Mouse (Mus musculus) E14TG2a.4 (cell line): ENCODE results near the gene Rnf43.

Experiments
- H3K27me3 ChIP-seq: 2 replicates; pipeline ENCODE4 v1.6.1; 2014; ENCODE audit warnings: low read length, control low read depth; ENCODE audit not compliant: insufficient read depth
- H3K36me3 ChIP-seq: 2 replicates; pipeline ENCODE4 v1.6.1; 2014; ENCODE audit warnings: low read length, control low read depth; ENCODE audit not compliant: insufficient read depth
- H3K4me1 ChIP-seq: replicated peaks from 2 replicates; pipeline ENCODE4 v1.6.1; 2014; ENCODE audit warnings: low read depth, low read length, control low read depth
- H3K4me3 ChIP-seq: replicated peaks from 2 replicates; pipeline ENCODE4 v1.5.1; 2014; ENCODE audit warnings: mild to moderate bottlenecking, low read length
- H3K9me3 ChIP-seq: 2 replicates; pipeline ENCODE4 v1.6.1; 2014; ENCODE audit warnings: low read length, control low read depth
- CTCF ChIP-seq: conservative IDR thresholded peaks from 2 replicates; pipeline ENCODE4 v1.5.1; 2014; ENCODE audit warnings: low read length
- NANOG ChIP-seq: IDR thresholded peaks from 2 replicates; pipeline ENCODE4 v1.6.1; 2014; ENCODE audit warnings: borderline replicate concordance, low read length, mixed read lengths
- POU5F1 ChIP-seq: IDR thresholded peaks from 2 replicates; pipeline ENCODE4 v1.6.1; 2014; ENCODE audit warnings: low read length, borderline replicate concordance

Gene Rnf43

GRCm38 (mm10) chr11:87662407-87662806 lies at the start of gene Rnf43:
Rnf43 (plus strand) TSS chr11:87662722.
- Histone ChIP-seq H3K27me3 (peaks cover 15% of the 10 kb centered on the region), H3K4me3 (peak within 1 kb of the TSS; percentile 46), H3K9me3 (no peaks in the 10 kb centered on the region), H3K4me1 (peaks cover 10% of the 10 kb centered on the region), H3K36me3 (no peaks in the 10 kb centered on the region)
- peak; percentile 85 for TF ChIP-seq CTCF
- no peak for TF ChIP-seq POU5F1
- TF ChIP-seq NANOG = no peak

DNA sequence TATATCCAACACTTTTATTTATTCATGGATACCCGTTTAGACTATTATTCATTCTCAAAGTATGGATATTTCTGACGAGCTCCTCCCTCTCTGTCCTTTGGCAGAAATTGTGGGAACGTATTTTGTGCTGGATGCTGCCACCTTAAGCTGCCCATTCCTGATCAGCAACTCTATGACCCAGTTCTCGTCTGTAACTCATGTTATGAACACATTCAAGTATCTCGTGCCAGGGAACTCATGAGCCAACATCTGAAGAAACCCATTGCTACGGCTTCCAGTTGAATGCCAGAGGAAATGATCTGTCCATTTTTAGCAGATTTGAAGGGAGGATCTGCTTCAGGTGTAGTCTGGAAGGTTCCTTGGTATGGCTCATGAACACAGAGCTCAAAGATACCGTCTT lies 48.5 kb upstream of the Rnf43 start:
- TF ChIP-seq NANOG = no peak
- TF ChIP-seq CTCF = no peak
- TF ChIP-seq POU5F1 = no peak
- Histone ChIP-seq H3K4me1 (peaks cover 2% of the 10 kb centered on the region; the same call in 1 of the 2 replicates), H3K9me3 (0 out of 2 replicates have a peak, but pooled peaks cover 5% of the 10 kb centered on the region), H3K27me3 (peaks cover 38% of the 10 kb centered on the region), H3K4me3 (no peak overlapping the region), H3K36me3 (peaks cover 77% of the 10 kb centered on the region)

DNA sequence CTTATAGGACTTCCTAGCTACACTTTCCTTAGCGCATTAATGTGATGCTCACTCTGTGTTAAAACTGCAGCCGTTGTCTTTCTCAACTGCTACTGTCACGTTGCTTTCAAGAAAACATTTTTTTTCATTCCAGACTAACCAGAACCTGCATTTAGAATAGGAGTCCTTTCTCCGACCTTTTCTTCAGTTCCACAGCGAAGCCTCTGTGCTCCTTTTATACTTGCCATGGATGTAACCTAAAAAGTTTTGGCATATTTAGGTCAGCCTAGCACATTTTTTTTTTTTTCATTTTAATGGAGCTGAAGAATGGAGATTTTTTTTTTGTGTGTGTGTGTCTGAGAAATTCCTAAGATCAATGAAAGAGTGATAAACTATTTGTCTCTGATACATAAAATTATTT lies 47.0 kb upstream of the Rnf43 start:
- peaks cover 38% of the 10 kb centered on the region for H3K27me3 ChIP-seq
- no peak for TF ChIP-seq POU5F1
- no peak for TF ChIP-seq NANOG
- no peak for TF ChIP-seq CTCF
- 0 out of 2 replicates have a peak, but pooled peaks cover 5% of the 10 kb centered on the region for H3K9me3 ChIP-seq
- peaks cover 63% of the 10 kb centered on the region for H3K36me3 ChIP-seq
- no peak overlapping the region for H3K4me3 ChIP-seq
- peaks cover 3% of the 10 kb centered on the region; the same call in 1 of the 2 replicates for H3K4me1 ChIP-seq

DNA sequence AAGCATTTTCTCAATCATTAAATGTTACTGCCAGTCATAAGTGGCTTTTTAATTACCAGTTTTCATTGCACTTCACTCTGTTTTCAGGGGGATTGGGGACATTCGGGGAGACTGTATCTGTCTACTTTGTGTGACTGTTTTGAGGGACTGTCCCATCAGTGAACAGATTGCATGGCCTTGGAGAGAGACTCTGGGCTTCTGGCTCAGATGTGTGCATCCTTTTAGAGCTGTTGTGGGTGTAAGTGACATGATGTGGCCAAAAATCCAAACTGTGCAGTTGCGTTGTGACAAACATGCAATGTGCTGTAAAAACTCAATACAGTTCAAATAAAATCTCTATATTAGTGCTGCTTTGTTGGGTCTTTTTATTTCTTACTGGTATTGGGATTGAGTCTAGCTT lies 46.6 kb upstream of the Rnf43 start:
- H3K9me3 ChIP-seq = 0 out of 2 replicates have a peak, but pooled peaks cover 5% of the 10 kb centered on the region
- TF ChIP-seq CTCF = no peak
- no peak for TF ChIP-seq NANOG
- TF ChIP-seq POU5F1 = no peak
- peaks cover 6% of the 10 kb centered on the region; the same call in 1 of the 2 replicates for H3K4me1 ChIP-seq
- H3K4me3 ChIP-seq = no peak overlapping the region
- H3K36me3 ChIP-seq = peaks cover 59% of the 10 kb centered on the region
- H3K27me3 ChIP-seq = peaks cover 38% of the 10 kb centered on the region

DNA sequence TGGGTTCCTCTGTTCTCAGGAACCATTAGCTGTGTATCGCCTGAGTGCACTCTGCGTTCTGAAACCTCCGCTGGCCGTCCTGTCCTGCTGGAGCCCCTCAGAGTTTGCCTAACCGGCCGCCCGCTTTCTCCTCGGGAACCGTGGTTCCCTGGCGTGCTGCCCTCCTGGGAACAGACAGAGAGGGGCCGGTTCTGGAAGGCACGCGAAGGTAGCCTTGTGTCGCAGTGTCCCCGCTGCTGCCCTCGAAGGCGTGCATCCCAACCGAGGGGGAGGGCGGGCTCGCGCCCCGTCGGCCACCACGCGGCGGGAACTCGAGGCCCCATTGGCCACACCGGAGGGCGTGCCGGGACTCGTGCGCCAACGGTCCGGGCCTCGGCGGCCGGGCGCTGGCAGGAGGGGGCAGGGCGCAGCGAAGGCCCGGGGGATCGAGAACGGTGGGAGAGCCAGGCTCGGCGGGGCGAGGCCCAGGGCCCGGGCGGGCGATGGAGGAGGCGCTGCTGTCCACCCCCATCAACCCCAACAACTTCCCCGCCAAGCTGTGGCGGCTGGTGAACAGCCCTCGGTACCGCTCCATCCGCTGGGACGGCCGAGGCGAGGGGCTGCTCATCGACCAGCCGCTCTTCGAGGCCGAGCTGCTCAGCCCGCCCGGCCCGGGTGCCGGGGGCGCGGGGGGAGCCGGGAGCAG lies 45.6 kb upstream of the Rnf43 start, which contains the start of gene Hsf5:
Gene Hsf5 (plus strand): TSS at position 375 of the 685 bp plus-strand sequence.
- peaks cover 6% of the 10 kb centered on the region; the same call in 1 of the 2 replicates for H3K4me1 ChIP-seq
- peaks cover 49% of the 10 kb centered on the region for H3K36me3 ChIP-seq
- no peak for TF ChIP-seq NANOG
- no peak for TF ChIP-seq POU5F1
- TF ChIP-seq CTCF = no peak
- 0 out of 2 replicates have a peak, but pooled peaks cover 5% of the 10 kb centered on the region for H3K9me3 ChIP-seq
- H3K27me3 ChIP-seq = peaks cover 38% of the 10 kb centered on the region
- H3K4me3 ChIP-seq = peak within 1 kb of the TSS; percentile 66

- TF ChIP-seq POU5F1 = no peak
- TF ChIP-seq CTCF = no peak
Observed at GRCm38 (mm10) chr11:87617606-87618005, 44.9 kb upstream of the Rnf43 start.

DNA sequence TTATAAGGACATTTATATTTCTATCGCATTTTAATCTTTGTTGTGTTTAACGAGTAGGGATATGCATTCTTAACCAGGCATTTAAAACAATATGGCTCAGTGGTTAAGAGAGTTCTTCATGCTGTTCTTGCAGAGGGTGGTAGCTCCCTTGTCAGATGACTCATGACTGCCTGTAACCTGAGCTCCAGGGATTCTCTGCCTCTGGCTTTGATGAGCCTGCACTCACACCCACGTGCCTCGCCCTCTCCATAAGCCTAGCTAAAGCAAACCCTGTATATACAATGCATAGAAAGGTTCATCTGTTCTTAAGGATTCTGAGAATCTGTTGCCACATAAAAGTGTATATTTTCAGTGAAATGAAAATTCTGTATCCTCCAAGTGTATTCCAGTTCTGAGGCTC lies 39.4 kb upstream of the Rnf43 start:
- no peak overlapping the region for H3K4me3 ChIP-seq

More at GRCm38 (mm10) chr11:87617606-87618005, 44.9 kb upstream of the Rnf43 start:
- peaks cover 9% of the 10 kb centered on the region for H3K4me1 ChIP-seq
- peak overlapping the region; percentile 66 for H3K4me3 ChIP-seq
- 0 out of 2 replicates have a peak, but pooled peaks cover 5% of the 10 kb centered on the region for H3K9me3 ChIP-seq
- H3K36me3 ChIP-seq = peaks cover 42% of the 10 kb centered on the region
- H3K27me3 ChIP-seq = peaks cover 38% of the 10 kb centered on the region

GRCm38 (mm10) chr11:87629859-87630258 lies 32.7 kb upstream of the Rnf43 start:
- Histone ChIP-seq H3K4me1 (no peaks in the 10 kb centered on the region), H3K36me3 (no peaks in the 10 kb centered on the region), H3K9me3 (no peaks in the 10 kb centered on the region), H3K27me3 (no peaks in the 10 kb centered on the region), H3K4me3 (no peak overlapping the region)
- TF ChIP-seq NANOG = no peak
- peak; percentile 52 for TF ChIP-seq CTCF

More for the DNA sequence above, 39.4 kb upstream of the Rnf43 start:
- Histone ChIP-seq H3K4me1 (peaks cover 14% of the 10 kb centered on the region), H3K36me3 (no peaks in the 10 kb centered on the region), H3K9me3 (0 out of 2 replicates have a peak, but pooled peaks cover 1% of the 10 kb centered on the region), H3K27me3 (peaks cover 7% of the 10 kb centered on the region)
- TF ChIP-seq NANOG = no peak
- TF ChIP-seq POU5F1 = no peak
- TF ChIP-seq CTCF = no peak
